In genomic region chr11:82678561-82678960, GRCm38 (mm10) we compare ENCODE assay signal across 28 mouse cellular contexts.
DNase-seq lines count a peak whose midpoint lies in the region; ATAC-seq and TF ChIP-seq lines count a peak whose summit lies in the region.
"Had no signal": no experiment of that assay in that cellular context is flagged by ENCODE, and none has a peak within 500 bp of the region (broad histone marks: within the 10 kb centered on the region; RNA-seq: fewer than 3 reads in every experiment).

No protein-coding gene starts in this region.

- no peak overlapping the region for H3K4me2 ChIP-seq in forebrain, embryonic 16.5 days (ENCODE audit: low read length)
- H3K4me2 ChIP-seq in midbrain, postnatal 0 days (ENCODE audit: low read depth, low read length, poor library complexity, severe bottlenecking) = no peak overlapping the region
- H3K4me2 ChIP-seq: embryonic facial prominence, embryonic 12.5 days; embryonic facial prominence, embryonic 15.5 days; forebrain, embryonic 13.5 days; heart, embryonic 11.5 days; hindbrain, embryonic 14.5 days had no signal

- no peak overlapping the region for H3K4me3 ChIP-seq in forebrain, embryonic 10.5 days
- no peak overlapping the region for H3K4me3 ChIP-seq in forebrain, embryonic 16.5 days (replicated peaks; ENCODE audit: low read length)
- H3K4me3 ChIP-seq in midbrain, postnatal 0 days (ENCODE audit: low read depth, low read length) = no peak overlapping the region
- no peak overlapping the region for H3K4me3 ChIP-seq in heart, embryonic 10.5 days
- H3K4me3 ChIP-seq: embryonic facial prominence, embryonic 12.5 days; embryonic facial prominence, embryonic 15.5 days; erythroblast, embryonic 14.5 days; forebrain, embryonic 13.5 days; gastrocnemius, adult 2 months had no signal

- DNase-seq in forebrain, embryonic 10.5 days (ENCODE audit: extremely low spot score, low spot score) = no peak
- DNase-seq in spleen, postnatal 36 days (ENCODE audit: low spot score in 2 of 2) = peak; percentile 36
- DNase-seq in spleen, postnatal 10 days (ENCODE audit: low spot score in 2 of 2) = no peak
- peak; percentile 10 for DNase-seq in retina, embryonic 14.5 days (ENCODE audit: low spot score)
- DNase-seq in gastrocnemius, postnatal 4 days (ENCODE audit: low spot score in 2 of 2) = no peak
- DNase-seq in midbrain, postnatal 0 days (ENCODE audit: low spot score) = no peak
- no peak for DNase-seq in heart, embryonic 10.5 days (ENCODE audit: low spot score)
- DNase-seq: adrenal gland, adult 8-10 months; adrenal gland, postnatal 25 days; cerebellum, adult 18-20 months; cerebellum, adult 9-10 months; cerebellum, postnatal 14 days; forebrain, postnatal 0 days; gastrocnemius, adult 2 months; gastrocnemius, postnatal 14 days; heart, adult 18-20 months had no signal

- TF ChIP-seq CTCF in midbrain, postnatal 0 days (IDR thresholded peaks at IDR 0.05) = no peak

- no peak overlapping the region for H3K9ac ChIP-seq in forebrain, embryonic 16.5 days (replicated peaks; ENCODE audit: low read depth, low read length)
- H3K9ac ChIP-seq in midbrain, postnatal 0 days (replicated peaks; ENCODE audit: low read length, poor library complexity, severe bottlenecking) = no peak overlapping the region
- H3K9ac ChIP-seq: embryonic facial prominence, embryonic 12.5 days; embryonic facial prominence, embryonic 15.5 days; forebrain, embryonic 13.5 days; forebrain, postnatal 0 days; hindbrain, embryonic 14.5 days had no signal

- H3K36me3 ChIP-seq in forebrain, embryonic 10.5 days (replicated peaks) = no peaks in the 10 kb centered on the region
- H3K36me3 ChIP-seq in forebrain, embryonic 16.5 days (ENCODE audit: control insufficient read depth, insufficient read depth) = no peaks in the 10 kb centered on the region
- H3K36me3 ChIP-seq in midbrain, postnatal 0 days (ENCODE audit: insufficient read depth, low read length) = no peaks in the 10 kb centered on the region
- no peaks in the 10 kb centered on the region for H3K36me3 ChIP-seq in heart, embryonic 10.5 days
- H3K36me3 ChIP-seq: embryonic facial prominence, embryonic 12.5 days; embryonic facial prominence, embryonic 15.5 days had no signal

- 0 out of 2 replicates have a peak overlapping the region, but pooled peaks have one; percentile 48 for H3K27ac ChIP-seq in forebrain, embryonic 10.5 days
- H3K27ac ChIP-seq in forebrain, embryonic 16.5 days (ENCODE audit: low read length) = no peak overlapping the region
- no peak overlapping the region for H3K27ac ChIP-seq in midbrain, postnatal 0 days (ENCODE audit: low read depth, low read length)
- H3K27ac ChIP-seq in heart, embryonic 10.5 days = no peak overlapping the region
- H3K27ac ChIP-seq: embryonic facial prominence, embryonic 12.5 days; embryonic facial prominence, embryonic 15.5 days; forebrain, embryonic 13.5 days; gastrocnemius, adult 2 months; hindbrain, embryonic 14.5 days; hindbrain, postnatal 0 days had no signal

- 82% methylated on average over 12 of the region's 12 CpGs for WGBS in forebrain, embryonic 10.5 days
- 39% methylated on average over 12 of the region's 12 CpGs for WGBS in forebrain, embryonic 16.5 days
- WGBS in midbrain, postnatal 0 days = 71% methylated on average over 12 of the region's 12 CpGs
- WGBS in heart, embryonic 10.5 days = 85% methylated on average over 12 of the region's 12 CpGs

- H3K4me1 ChIP-seq in forebrain, embryonic 10.5 days = peaks cover 13% of the 10 kb centered on the region
- H3K4me1 ChIP-seq in forebrain, embryonic 16.5 days (replicated peaks; ENCODE audit: control insufficient read depth, insufficient read depth, low read length) = peaks cover 9% of the 10 kb centered on the region
- no peaks in the 10 kb centered on the region for H3K4me1 ChIP-seq in midbrain, postnatal 0 days (ENCODE audit: insufficient read depth, low read length)
- no peaks in the 10 kb centered on the region for H3K4me1 ChIP-seq in heart, embryonic 10.5 days
- H3K4me1 ChIP-seq: embryonic facial prominence, embryonic 12.5 days; embryonic facial prominence, embryonic 15.5 days had no signal

- ATAC-seq in forebrain, embryonic 16.5 days = no peak
- no peak for ATAC-seq in midbrain, postnatal 0 days (ENCODE audit: low FRiP score)
- ATAC-seq: activated CD4-positive, CD25-positive, alpha-beta regulatory T cell, adult 4 months; CD4-positive, CD25-positive, alpha-beta regulatory T cell, adult 4 months; forebrain, embryonic 13.5 days; hindbrain, postnatal 0 days; inflammation-experienced regulatory T-cells, adult 6 months; intestine, embryonic 16.5 days had no signal

- no peaks in the 10 kb centered on the region for H3K9me3 ChIP-seq in forebrain, embryonic 10.5 days
- no peaks in the 10 kb centered on the region for H3K9me3 ChIP-seq in forebrain, embryonic 16.5 days (ENCODE audit: control insufficient read depth, low read length)
- no peaks in the 10 kb centered on the region for H3K9me3 ChIP-seq in midbrain, postnatal 0 days (ENCODE audit: low read length)
- H3K9me3 ChIP-seq in heart, embryonic 10.5 days = no peaks in the 10 kb centered on the region
- H3K9me3 ChIP-seq: embryonic facial prominence, embryonic 12.5 days; embryonic facial prominence, embryonic 15.5 days; forebrain, embryonic 13.5 days had no signal

- peaks cover 8% of the 10 kb centered on the region; the same call in 1 of the 2 replicates for H3K27me3 ChIP-seq in forebrain, embryonic 10.5 days (ENCODE audit: poor library complexity, severe bottlenecking)
- H3K27me3 ChIP-seq in forebrain, embryonic 16.5 days (replicated peaks; ENCODE audit: control insufficient read depth, insufficient read depth, low read length) = no peaks in the 10 kb centered on the region
- no peaks in the 10 kb centered on the region for H3K27me3 ChIP-seq in midbrain, postnatal 0 days (ENCODE audit: insufficient read depth, low read length)
- peaks cover 16% of the 10 kb centered on the region for H3K27me3 ChIP-seq in heart, embryonic 10.5 days (ENCODE audit: insufficient read depth, poor library complexity, severe bottlenecking)

Comparison
In these comparisons a context has a peak if more than half of its experiments do, and no peak if none do; other contexts are left out.
1. DNase-seq: peak in spleen, postnatal 36 days (2 of 2) and retina, embryonic 14.5 days (single experiment); none in forebrain, embryonic 10.5 days (single experiment), spleen, postnatal 10 days (0 of 2), gastrocnemius, postnatal 4 days (0 of 2), midbrain, postnatal 0 days (single experiment) and heart, embryonic 10.5 days (single experiment).